Mouse (Mus musculus) CH12.LX (cell line): ENCODE measurements at regions not wholly inside any gene's neighbourhood (a gene's known extent, or its start where the extent isn't known, plus 50 kb on each side); places are given as distances from the start of the nearest gene placed in this dataset.

Source experiments
- DNase-seq: peaks from one replicate; pipeline ENCODE4 v3.0.0-alpha.2; 2013; ENCODE audit errors: extremely low read depth
- H3K27ac ChIP-seq: 2 replicates; pipeline ENCODE4 v1.5.1; 2012; ENCODE audit warnings: low read depth, mild to moderate bottlenecking, control low read depth, moderate library complexity; ENCODE audit not compliant: insufficient read depth
- H3K27me3 ChIP-seq: replicated peaks from 2 replicates; pipeline ENCODE3; 2012; ENCODE audit warnings: inconsistent platforms
- H3K36me3 ChIP-seq, 2 experiments: replicated peaks in 1 of 2; 2 replicates each; pipeline versions ENCODE3 to v1.6.1; 2012; ENCODE audit warnings: inconsistent platforms in 1 of 2, low read length in 1 of 2, mild to moderate bottlenecking in 1 of 2, mixed read lengths in 1 of 2, moderate library complexity in 1 of 2; ENCODE audit not compliant: control insufficient read depth in 1 of 2, insufficient read depth in 1 of 2
- H3K4me1 ChIP-seq, 2 experiments: 2 replicates each; pipeline ENCODE4 v1.6.1; 2012; ENCODE audit warnings: inconsistent platforms in 1 of 2, moderate library complexity in 1 of 2; ENCODE audit not compliant: insufficient read depth in 2 of 2, control insufficient read depth in 1 of 2
- H3K4me2 ChIP-seq: 2 replicates; pipeline ENCODE4 v1.6.1; 2012; ENCODE audit warnings: low read depth, mild to moderate bottlenecking, control low read depth; ENCODE audit not compliant: poor library complexity, insufficient read depth, severe bottlenecking
- H3K4me3 ChIP-seq, 3 experiments: fragments of 150-350 bp in 1 of 3; sonication (generic) in 1 of 3; replicated peaks in 1 of 3; 2 replicates each; pipeline versions ENCODE3 to v1.5.1; 2011 to 2012; ENCODE audit warnings: low read depth in 2 of 3, low read length in 2 of 3, mild to moderate bottlenecking in 2 of 3, moderate library complexity in 2 of 3, control low read depth in 1 of 3, improper control_type of control experiment in 1 of 3, inconsistent platforms in 1 of 3, mixed read lengths in 1 of 3; ENCODE audit not compliant: poor library complexity in 1 of 3
- H3K79me2 ChIP-seq: replicated peaks from 2 replicates; pipeline ENCODE4 v1.6.1; 2012; ENCODE audit warnings: mild to moderate bottlenecking, moderate library complexity; ENCODE audit not compliant: control insufficient read depth, poor library complexity, insufficient read depth, severe bottlenecking; ENCODE audit errors: extremely low read depth
- H3K9ac ChIP-seq: 2 replicates; pipeline ENCODE4 v1.6.1; 2012; ENCODE audit warnings: low read depth, mild to moderate bottlenecking, control low read depth, moderate library complexity; ENCODE audit not compliant: insufficient read depth
- H3K9me3 ChIP-seq: replicated peaks from 2 replicates; pipeline ENCODE3; 2012; ENCODE audit warnings: low read length, inconsistent platforms, mixed read lengths
- BHLHE40 ChIP-seq: IDR thresholded peaks from 2 replicates; pipeline ENCODE4 v1.6.1; 2011; ENCODE audit warnings: mild to moderate bottlenecking, low read depth, low read length, improper control_type of control experiment
- CHD2 ChIP-seq: IDR thresholded peaks from 2 replicates; pipeline ENCODE4 v1.6.1; 2011; ENCODE audit warnings: low read length, improper control_type of control experiment
- E2F4 ChIP-seq: IDR thresholded peaks from 2 replicates; pipeline ENCODE4 v1.6.1; 2011; ENCODE audit warnings: low read depth, low read length, improper control_type of control experiment; ENCODE audit not compliant: insufficient replicate concordance
- ELF1 ChIP-seq: IDR thresholded peaks from 2 replicates; pipeline ENCODE4 v1.6.1; 2014; ENCODE audit warnings: low read depth, mild to moderate bottlenecking, inconsistent platforms, low read length, improper control_type of control experiment
- ETS1 ChIP-seq: conservative IDR thresholded peaks from 2 replicates; pipeline ENCODE4 v1.6.1; 2012; ENCODE audit warnings: low read depth, mild to moderate bottlenecking, inconsistent platforms, low read length, improper control_type of control experiment, moderate library complexity
- GABPA ChIP-seq: IDR thresholded peaks from 2 replicates; pipeline ENCODE4 v1.6.1; 2012; ENCODE audit warnings: low read depth, low read length, improper control_type of control experiment, inconsistent platforms; ENCODE audit not compliant: insufficient replicate concordance
- JUND ChIP-seq: conservative IDR thresholded peaks from 2 replicates; pipeline ENCODE4 v1.6.1; 2011; ENCODE audit warnings: low read depth, low read length, improper control_type of control experiment
- MAZ ChIP-seq: IDR thresholded peaks from 2 replicates; pipeline ENCODE4 v1.6.1; 2012; ENCODE audit warnings: low read depth, mild to moderate bottlenecking, inconsistent platforms, low read length, improper control_type of control experiment, moderate library complexity
- MYC ChIP-seq: IDR thresholded peaks from 2 replicates; pipeline ENCODE4 v1.6.1; 2011; ENCODE audit warnings: low read depth, mild to moderate bottlenecking, improper control_type of control experiment, low read length
- NELFE ChIP-seq: IDR thresholded peaks from 2 replicates; pipeline ENCODE4 v1.6.1; 2011; ENCODE audit warnings: low read depth, low read length, improper control_type of control experiment
- NRF1 ChIP-seq: IDR thresholded peaks from 2 replicates; pipeline ENCODE4 v1.6.1; 2014; ENCODE audit warnings: low read depth, mild to moderate bottlenecking, inconsistent platforms, low read length, improper control_type of control experiment, moderate library complexity
- POLR2A ChIP-seq: IDR thresholded peaks from 2 replicates; pipeline ENCODE4 v1.6.1; 2011; ENCODE audit warnings: low read depth, mild to moderate bottlenecking, improper control_type of control experiment, low read length
- RAD21 ChIP-seq: IDR thresholded peaks from 2 replicates; pipeline ENCODE4 v1.6.1; 2011; ENCODE audit warnings: low read depth, mild to moderate bottlenecking, low read length, improper control_type of control experiment, moderate library complexity
- SMC3 ChIP-seq: IDR thresholded peaks from 2 replicates; pipeline ENCODE4 v1.6.1; 2011; ENCODE audit warnings: low read depth, low read length, improper control_type of control experiment
- TBP ChIP-seq: conservative IDR thresholded peaks from 2 replicates; pipeline ENCODE4 v1.6.1; 2011; ENCODE audit warnings: low read depth, low read length, improper control_type of control experiment
- TCF12 ChIP-seq: IDR thresholded peaks from 2 replicates; pipeline ENCODE4 v1.6.1; 2014; ENCODE audit warnings: low read depth, mild to moderate bottlenecking, inconsistent platforms, low read length, improper control_type of control experiment
- UBTF ChIP-seq: IDR thresholded peaks from 2 replicates; pipeline ENCODE4 v1.6.1; 2012; ENCODE audit warnings: low read depth, mild to moderate bottlenecking, inconsistent platforms, low read length, improper control_type of control experiment, moderate library complexity
- USF1 ChIP-seq: IDR thresholded peaks from 2 replicates; pipeline ENCODE4 v1.6.1; 2014; ENCODE audit warnings: low read depth, mild to moderate bottlenecking, inconsistent platforms, low read length, improper control_type of control experiment
- USF2 ChIP-seq: conservative IDR thresholded peaks from 2 replicates; pipeline ENCODE4 v1.6.1; 2011; ENCODE audit warnings: low read depth, low read length, improper control_type of control experiment
- ZMIZ1 ChIP-seq: IDR thresholded peaks from 2 replicates; pipeline ENCODE4 v1.6.1; 2012; ENCODE audit warnings: low read depth, mild to moderate bottlenecking, inconsistent platforms, low read length, improper control_type of control experiment
- ZNF384 ChIP-seq: IDR thresholded peaks from 2 replicates; pipeline ENCODE4 v1.6.1; 2012; ENCODE audit warnings: low read depth, low read length, improper control_type of control experiment, inconsistent platforms
- dilution Hi-C: fragments of 300-500 bp; cut with MboI; formaldehyde crosslinking; loops from 2 replicates; pipeline ENCODE4 v1.14.3; 2020; ENCODE audit warnings: low sequenced_read_pairs; ENCODE audit not compliant: extremely low pct_unique_long_range_greater_than_20kb, extremely low pct_ligation_motif_present
- in situ Hi-C: fragments of 300-500 bp; cut with MboI; formaldehyde crosslinking; loops from 3 replicates; pipeline ENCODE4 v1.14.3; 2019; ENCODE audit warnings: low sequenced_read_pairs, low pct_ligation_motif_present, low pct_unique_long_range_greater_than_20kb, mixed read lengths

- in situ Hi-C loops = loop anchor here (25.0 kb wide), 2 partner anchors 964 to 1364 kb away; no protein-coding TSS in a partner anchor
- Histone ChIP-seq H3K36me3 (no peaks in the 10 kb centered on the region), H3K4me3 (no peak overlapping the region), H3K4me2 (no peak overlapping the region), H3K9me3 (no peaks in the 10 kb centered on the region), H3K9ac (no peak overlapping the region), H3K27me3 (no peaks in the 10 kb centered on the region), H3K79me2 (no peaks in the 10 kb centered on the region), H3K27ac (no peak overlapping the region), H3K4me1 (no peaks in the 10 kb centered on the region)
- dilution Hi-C loops = no loop called here
- no peak for TF ChIP-seq E2F4
- TF ChIP-seq UBTF = no peak
- TF ChIP-seq SMC3 = no peak
- no peak for TF ChIP-seq MAZ
- TF ChIP-seq ZMIZ1 = no peak
- no peak for TF ChIP-seq POLR2A
- no peak for TF ChIP-seq USF2
- no peak for TF ChIP-seq BHLHE40
- TF ChIP-seq TCF12 = no peak
- no peak for TF ChIP-seq GABPA
- no peak for TF ChIP-seq USF1
- TF ChIP-seq TBP = no peak
- TF ChIP-seq ELF1 = no peak
- no peak for TF ChIP-seq CHD2
- no peak for TF ChIP-seq ZNF384
- TF ChIP-seq MYC = no peak
- TF ChIP-seq JUND = no peak
- no peak for TF ChIP-seq RAD21
- TF ChIP-seq ETS1 = no peak
- no peak for DNase-seq
Measured at GRCm38 (mm10) chr4:81573771-81574170, 131.2 kb upstream of the Mpdz start.

- TF ChIP-seq NELFE (no peak), NRF1 (no peak), TCF12 (no peak), MYC (no peak)
- no peak overlapping the region for H3K4me3 ChIP-seq
- H3K79me2 ChIP-seq = no peaks in the 10 kb centered on the region
- H3K4me1 ChIP-seq = no peaks in the 10 kb centered on the region
- no peak overlapping the region for H3K9ac ChIP-seq
- H3K36me3 ChIP-seq = no peaks in the 10 kb centered on the region
- in situ Hi-C loops (loop anchor here (25.0 kb wide), 2 partner anchors 967 to 1367 kb away; no protein-coding TSS in a partner anchor), dilution Hi-C loops (no loop called here)
- no peaks in the 10 kb centered on the region for H3K9me3 ChIP-seq
- no peaks in the 10 kb centered on the region for H3K27me3 ChIP-seq
- H3K27ac ChIP-seq = no peak overlapping the region
- no peak for DNase-seq
- no peak overlapping the region for H3K4me2 ChIP-seq
Measured at GRCm38 (mm10) chr4:81570736-81571135, 128.1 kb upstream of the Mpdz start.
